Mouse (Mus musculus) right cerebral cortex, postnatal 25 days (tissue): ENCODE measurements around the gene Polr2i.
"Not testable (repeated sequence)": the region's sequence is repeated elsewhere in the genome, so short reads cannot be mapped to it uniquely, and the experiment has no call there.

Source experiments
- DNase-seq: peaks from one replicate; pipeline ENCODE4 v3.0.0; 2022

The Polr2i gene

DNA sequence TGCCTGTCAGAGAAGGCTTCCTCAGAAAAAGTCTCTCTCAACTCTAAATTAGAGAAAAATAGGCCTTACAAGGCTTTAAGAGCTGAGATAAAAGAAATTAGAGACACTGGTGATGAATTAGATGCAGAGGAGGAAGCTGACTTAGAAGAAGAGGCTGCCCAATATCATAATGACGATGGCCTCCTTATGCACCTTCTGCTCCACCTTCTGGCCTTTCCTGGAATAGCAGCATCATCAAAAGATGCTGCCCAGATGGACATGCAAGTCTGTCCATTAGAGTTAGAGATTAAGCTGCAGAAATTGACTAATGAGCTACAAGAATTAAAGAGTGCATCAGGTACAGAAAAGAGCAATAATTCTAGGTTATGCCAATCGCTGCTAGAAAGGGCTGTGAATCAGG lies 26.4 kb upstream of the Polr2i start:
- no peak for DNase-seq

GRCm38 (mm10) chr7:30206364-30206763 lies 25.4 kb upstream of the Polr2i start:
- not testable (repeated sequence) for DNase-seq

GRCm38 (mm10) chr7:30211025-30211424 lies 20.7 kb upstream of the Polr2i start:
- DNase-seq = no peak

GRCm38 (mm10) chr7:30213881-30214280 lies 17.9 kb upstream of the Polr2i start:
- no peak for DNase-seq

GRCm38 (mm10) chr7:30215875-30216274 lies 15.9 kb upstream of the Polr2i start:
- no peak for DNase-seq

DNA sequence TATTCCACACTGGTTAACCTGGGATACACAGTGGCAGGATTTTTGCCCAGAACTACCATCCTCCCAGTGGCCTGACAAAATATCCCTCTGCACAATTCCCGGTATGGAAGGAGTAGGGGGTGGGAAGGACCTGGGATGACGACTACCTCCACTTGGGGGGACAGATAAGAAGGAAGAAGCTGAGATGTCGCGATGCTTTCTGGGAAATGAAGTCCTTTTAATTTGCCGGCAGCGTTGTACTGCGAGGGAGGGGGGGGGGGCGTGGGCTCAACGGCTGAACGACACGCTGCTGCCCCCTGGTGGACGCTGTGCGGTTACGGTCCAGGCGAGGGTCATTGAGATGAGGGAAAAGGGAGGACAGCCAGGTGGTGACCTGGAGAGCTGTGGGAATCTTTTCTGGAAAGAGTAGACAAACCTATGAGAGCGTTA lies 15.0 kb upstream of the Polr2i start:
- peak; percentile 62 for DNase-seq

DNA sequence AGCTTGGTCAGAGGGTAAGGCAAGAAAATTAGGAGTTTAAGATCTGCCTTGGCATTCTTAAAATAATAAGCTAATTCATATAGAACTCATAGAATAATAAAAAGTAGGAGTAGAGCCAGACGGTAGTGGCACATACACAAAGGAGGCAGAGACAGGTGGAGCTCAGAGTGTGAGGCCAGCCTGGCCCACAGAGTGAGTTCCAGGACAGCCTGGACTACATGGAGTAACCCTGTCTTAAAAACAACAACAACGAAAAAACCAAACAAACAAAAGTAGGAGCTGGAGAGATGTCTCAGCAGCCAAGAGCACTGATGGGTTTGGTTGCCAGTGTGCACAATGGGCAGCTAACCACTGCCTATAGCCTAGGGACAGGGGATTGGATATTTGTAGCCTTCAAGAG lies 14.5 kb upstream of the Polr2i start:
- no peak for DNase-seq

DNA sequence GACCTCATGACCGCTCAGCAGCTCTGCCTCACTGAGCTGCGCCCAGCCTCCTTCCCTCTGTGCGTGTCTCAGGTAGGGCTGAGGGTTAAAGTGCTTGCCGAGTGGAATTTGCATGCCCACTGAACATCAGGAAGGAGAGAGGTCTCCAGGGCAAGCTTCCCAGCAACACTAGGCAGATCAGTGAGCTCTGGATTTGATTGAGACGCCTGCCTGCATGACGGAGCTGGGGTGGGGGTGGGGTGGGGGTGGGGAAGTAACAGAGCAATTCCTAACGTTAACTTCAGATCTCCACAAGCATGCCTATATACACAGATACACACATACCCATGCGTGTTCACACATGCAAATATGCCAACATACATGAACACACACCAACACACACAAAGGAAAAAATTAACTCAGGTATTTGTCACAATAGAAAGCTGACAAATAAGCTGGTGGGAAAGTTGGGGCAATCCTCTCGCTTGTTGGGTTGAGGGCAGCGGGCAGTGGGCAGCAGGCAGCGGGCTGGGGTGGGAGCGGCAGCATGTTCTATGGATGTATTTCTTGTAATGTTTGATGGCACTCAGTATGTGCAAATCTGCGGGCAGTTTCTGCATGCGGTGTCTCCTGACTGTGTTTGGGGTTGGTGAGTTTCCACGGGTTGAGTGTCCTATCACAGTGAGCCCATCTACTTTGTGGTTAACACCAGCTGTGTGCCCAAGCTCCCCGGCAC lies 12.3 kb upstream of the Polr2i start:
- DNase-seq = no peak

GRCm38 (mm10) chr7:30220008-30220356 lies 11.8 kb upstream of the Polr2i start:
- no peak for DNase-seq

GRCm38 (mm10) chr7:30221433-30221832 lies 10.3 kb upstream of the Polr2i start:
- DNase-seq = no peak

GRCm38 (mm10) chr7:30222205-30222604 lies 9.5 kb upstream of the Polr2i start:
- DNase-seq = no peak

- no peak for DNase-seq
Measured at GRCm38 (mm10) chr7:30224206-30224605, 7.5 kb upstream of the Polr2i start.

DNA sequence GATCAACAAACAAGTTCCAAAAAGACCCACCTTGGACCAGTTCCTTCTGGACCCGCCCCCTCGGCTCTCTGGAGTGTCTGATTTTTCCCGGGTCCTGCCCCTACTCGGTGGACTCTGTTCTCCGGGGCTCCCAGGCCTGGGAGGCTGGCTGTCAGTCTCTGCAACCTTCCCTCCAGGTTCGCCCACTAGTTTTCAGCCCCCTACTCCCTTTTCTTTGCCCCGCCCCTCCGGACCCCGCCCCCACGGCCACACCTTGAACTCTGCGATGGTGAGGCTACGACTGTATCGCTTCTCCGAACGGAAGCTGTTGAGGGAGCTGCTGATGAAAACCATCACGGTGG lies 450 bp upstream of the Polr2i start:
- DNase-seq = no peak

DNA sequence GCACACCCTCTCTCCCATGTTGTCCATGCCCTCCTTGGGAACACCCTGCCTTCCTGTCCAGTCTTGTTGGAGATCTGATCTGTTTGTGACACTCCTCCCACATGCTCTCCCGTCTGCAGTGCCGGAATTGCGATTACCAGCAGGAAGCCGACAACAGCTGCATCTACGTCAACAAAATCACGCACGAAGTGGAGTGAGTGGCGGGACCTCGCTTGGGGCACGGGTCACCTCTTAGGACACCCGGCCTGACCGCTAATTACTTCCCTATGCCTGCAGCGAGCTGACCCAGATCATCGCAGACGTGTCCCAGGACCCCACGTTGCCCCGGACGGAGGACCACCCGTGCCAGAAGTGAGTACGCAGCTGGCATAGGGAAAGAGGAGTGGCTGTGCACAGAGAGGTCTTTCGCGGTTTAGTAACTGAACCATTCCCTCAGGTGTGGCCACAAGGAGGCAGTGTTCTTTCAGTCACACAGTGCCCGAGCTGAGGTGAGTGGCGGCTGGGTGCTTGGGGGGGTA lies 942 bp downstream of the Polr2i start:
- DNase-seq = peak; percentile 23

DNA sequence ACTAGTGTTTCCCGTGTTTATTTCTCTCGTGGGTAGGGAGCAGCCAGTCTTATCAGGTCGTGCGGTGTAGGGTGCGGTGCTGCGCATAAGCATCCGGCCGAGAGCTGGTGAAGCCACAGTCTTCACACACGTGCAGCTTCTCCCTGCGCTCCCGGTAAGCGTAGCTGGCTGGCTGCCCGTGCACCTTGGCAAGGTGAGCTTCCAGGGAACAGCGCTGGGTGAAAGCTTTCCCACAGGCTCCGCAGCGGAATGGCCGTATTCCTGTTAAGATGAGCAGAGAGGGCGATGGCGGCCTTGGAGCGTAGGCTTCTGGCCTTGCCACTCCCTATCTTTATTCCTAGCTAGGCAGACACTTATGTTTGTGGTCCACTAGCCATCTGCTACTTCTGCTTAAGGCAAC lies 1.6 kb downstream of the Polr2i start:
- no peak for DNase-seq

GRCm38 (mm10) chr7:30234276-30234858 lies 2.6 kb downstream of the Polr2i start:
- DNase-seq = no peak

- DNase-seq = no peak
Measured at GRCm38 (mm10) chr7:30235091-30235490, 3.3 kb downstream of the Polr2i start.

- DNase-seq = no peak
Measured at GRCm38 (mm10) chr7:30235625-30236024, 3.9 kb downstream of the Polr2i start, which contains the start of gene Ovol3. TSS of gene Ovol3 (minus strand) at chr7:30235725.

- not testable (repeated sequence) for DNase-seq
Measured at GRCm38 (mm10) chr7:30237374-30237773, 5.6 kb downstream of the Polr2i start.

- DNase-seq = no peak
Measured at GRCm38 (mm10) chr7:30251956-30252954, 20.5 kb downstream of the Polr2i start.

GRCm38 (mm10) chr7:30265041-30265440 lies 33.3 kb downstream of the Polr2i start:
- DNase-seq = no peak

GRCm38 (mm10) chr7:30265531-30265930 lies 33.8 kb downstream of the Polr2i start:
- DNase-seq = no peak

- DNase-seq = no peak
Measured at GRCm38 (mm10) chr7:30265935-30266334, 34.2 kb downstream of the Polr2i start.
